Mouse (Mus musculus): ENCODE data around the gene Tcap. TPM values are rescaled to one million over a fixed set of nuclear protein-coding genes. Genes with fewer than 3 reads are reported as not detected.
"Not testable (repeated sequence)": the region's sequence is repeated elsewhere in the genome, so short reads cannot be mapped to it uniquely, and the experiment has no call there.

Gene Tcap
- total RNA-seq, 4 experiments from 2014 or later = 3,817 to 5,138 (median 4,616) TPM

GRCm38 (mm10) chr11:98380106-98380505 is 3.5 kb upstream of the Tcap start:
- no peak for DNase-seq (ENCODE audit: low spot score in 2 of 2)

GRCm38 (mm10) chr11:98381651-98382050 is 2.0 kb upstream of the Tcap start:
- DNase-seq (ENCODE audit: low spot score in 2 of 2) = no peak

DNA sequence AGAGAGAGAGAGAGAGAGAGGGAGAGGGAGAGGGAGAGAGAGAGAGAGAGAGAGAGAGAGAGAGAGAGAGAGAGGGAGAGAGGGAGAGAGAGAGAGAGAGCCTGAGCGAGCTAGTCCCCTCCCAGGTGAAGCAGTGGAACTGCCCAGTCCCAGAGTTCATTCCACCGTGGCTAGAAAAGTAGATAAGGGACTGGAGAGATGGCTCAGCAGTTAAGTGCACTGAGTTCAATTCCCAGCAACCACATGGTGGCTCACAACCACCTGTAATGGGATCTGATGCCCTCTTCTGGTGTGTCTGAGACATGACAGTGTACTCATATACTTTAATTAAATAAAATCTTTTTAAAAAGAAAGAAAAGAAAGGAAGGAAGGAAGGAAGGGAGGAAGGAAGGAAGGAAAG is 1.2 kb upstream of the Tcap start:
- DNase-seq (ENCODE audit: low spot score in 2 of 2) = not testable (repeated sequence)

DNA sequence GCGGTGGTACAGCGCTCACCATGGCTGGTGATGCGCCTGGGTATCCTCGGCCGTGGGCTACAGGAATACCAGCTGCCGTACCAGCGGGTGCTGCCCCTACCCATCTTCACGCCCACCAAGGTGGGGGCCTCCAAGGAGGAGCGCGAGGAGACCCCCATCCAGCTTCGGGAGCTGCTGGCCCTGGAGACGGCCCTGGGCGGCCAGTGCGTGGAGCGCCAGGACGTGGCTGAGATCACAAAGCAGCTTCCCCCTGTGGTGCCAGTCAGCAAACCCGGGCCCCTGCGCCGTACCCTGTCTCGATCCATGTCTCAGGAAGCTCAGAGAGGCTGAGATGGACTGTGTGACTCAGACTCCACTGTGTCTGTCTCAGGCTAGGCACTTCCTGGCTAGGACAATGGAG is 605 bp downstream of the Tcap start:
- DNase-seq (ENCODE audit: low spot score in 2 of 2) = no peak

GRCm38 (mm10) chr11:98384721-98385637 is 1.4 kb downstream of the Tcap start:
- peak; percentile 84 to 88 for DNase-seq (ENCODE audit: low spot score in 2 of 2)

- DNase-seq (ENCODE audit: low spot score in 2 of 2) = no peak
Observed at GRCm38 (mm10) chr11:98385638-98386585, 2.3 kb downstream of the Tcap start, which contains the start of gene Pnmt. TSS of gene Pnmt (plus strand) at chr11:98386450.

GRCm38 (mm10) chr11:98386596-98386995 is 3.0 kb downstream of the Tcap start:
- no peak for DNase-seq (ENCODE audit: low spot score in 2 of 2)

- DNase-seq (ENCODE audit: low spot score in 2 of 2) = peak in 1 of 2 experiments; percentile 43
Observed at GRCm38 (mm10) chr11:98387056-98387577, 3.5 kb downstream of the Tcap start.

DNA sequence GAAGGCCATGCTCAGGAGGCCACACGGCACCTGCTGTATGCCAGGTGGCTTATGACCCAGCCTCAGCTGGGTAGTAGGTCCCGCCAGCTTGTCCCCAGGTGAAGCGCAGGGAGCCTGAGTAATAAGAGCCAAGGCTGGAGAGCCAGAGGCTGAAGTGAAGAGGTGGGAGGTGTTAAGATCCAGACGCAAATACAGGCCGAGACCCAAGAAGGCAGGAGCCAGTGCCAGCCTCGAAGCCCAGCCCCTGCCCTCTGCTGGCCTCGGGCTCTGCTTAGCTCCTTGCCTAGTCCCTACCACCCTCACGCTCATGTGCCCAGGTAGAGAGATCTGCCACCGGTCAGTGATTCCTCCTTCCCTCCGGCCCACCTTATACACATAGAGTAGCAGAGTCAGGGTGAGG is 4.7 kb downstream of the Tcap start:
- DNase-seq (ENCODE audit: low spot score in 2 of 2) = no peak

DNA sequence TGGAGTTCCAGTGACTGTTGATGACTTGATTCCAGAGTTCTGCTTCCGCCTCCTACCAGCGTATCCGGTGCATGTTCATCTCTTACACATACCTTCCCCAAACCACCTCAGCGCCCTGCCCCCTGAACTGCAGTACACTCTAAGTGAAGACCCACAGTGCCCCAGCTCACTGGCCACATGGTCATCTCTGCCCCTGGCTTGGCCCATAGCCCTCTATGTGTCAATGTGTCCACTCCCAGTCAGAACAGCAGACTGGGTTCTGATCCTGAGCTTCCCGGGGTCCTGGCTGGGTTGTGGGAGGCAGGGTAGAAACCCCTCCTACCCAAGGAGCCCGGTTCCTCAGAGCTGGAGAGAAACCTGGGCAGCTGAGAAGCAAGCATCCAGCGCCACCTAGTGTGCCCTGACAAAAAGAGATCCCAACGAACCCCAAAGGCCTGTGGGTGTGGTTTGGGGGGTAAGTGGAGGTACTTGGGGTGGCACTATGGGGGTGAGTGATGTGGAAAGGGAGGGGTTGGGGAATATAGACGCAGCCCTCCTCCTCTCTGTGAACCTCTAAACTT is 5.7 kb downstream of the Tcap start:
- no peak for DNase-seq (ENCODE audit: low spot score in 2 of 2)

DNA sequence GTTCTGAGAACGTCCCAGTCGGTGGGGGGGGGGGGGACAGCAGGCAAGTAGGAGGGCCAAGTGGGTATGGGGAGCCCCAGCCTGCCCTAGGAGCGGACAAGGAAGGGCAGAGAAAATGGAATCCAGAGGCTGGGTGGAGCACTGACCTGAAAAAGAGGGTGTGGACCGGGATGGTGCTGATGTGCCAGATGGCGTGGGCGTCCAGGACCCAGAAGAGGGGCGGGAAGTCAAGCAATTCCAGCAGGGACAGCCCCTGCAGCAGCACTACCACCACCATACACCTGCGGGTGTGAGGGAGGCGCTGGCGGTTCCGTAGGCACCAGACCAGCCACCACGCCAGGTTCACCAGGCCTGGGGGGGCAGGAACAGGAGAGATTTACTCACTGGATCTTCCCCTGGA is 6.5 kb downstream of the Tcap start:
- no peak for DNase-seq (ENCODE audit: low spot score in 2 of 2)

DNA sequence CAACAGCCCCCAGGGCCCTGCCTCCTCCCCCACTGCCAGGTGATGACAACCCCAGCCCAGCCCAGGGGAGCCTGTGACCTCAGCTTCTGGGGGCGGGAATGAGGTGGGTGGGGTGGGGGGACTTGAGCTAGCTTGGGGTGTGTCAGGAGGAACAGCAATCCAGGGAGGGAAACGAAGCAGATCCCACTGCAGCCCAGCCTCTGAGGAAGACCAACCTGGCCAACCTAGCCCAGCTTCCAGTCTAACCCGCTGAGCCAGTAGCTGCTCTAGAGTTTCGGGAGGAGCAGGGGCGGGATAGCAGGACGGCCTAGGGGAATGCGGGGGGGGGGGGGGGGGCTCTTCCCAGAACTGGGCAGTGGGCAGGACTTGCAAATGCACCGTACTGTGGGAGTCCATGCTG is 8.4 kb downstream of the Tcap start:
- DNase-seq (ENCODE audit: low spot score in 2 of 2) = no peak

GRCm38 (mm10) chr11:98392645-98393044 is 9.0 kb downstream of the Tcap start:
- DNase-seq (ENCODE audit: low spot score in 2 of 2) = no peak

DNA sequence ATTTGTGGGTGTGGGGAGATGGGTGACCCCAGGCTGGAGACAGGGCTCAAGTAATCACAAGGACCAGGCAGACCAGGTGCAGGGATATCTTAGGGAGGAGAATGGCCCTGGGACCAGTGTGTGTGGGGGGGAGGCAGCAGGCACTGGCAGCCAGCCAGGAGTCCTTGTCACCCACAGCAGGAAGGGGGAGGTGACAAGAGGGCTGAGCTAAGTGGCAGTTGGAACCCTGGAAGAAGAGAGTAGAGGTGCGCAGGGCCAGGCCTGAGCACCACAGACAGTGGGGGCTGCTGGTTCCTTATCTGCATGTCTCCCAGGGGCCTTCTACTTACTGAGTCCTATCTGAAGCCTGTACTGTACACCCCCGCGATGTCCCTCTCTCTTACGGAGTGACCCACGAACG is 9.7 kb downstream of the Tcap start:
- no peak for DNase-seq (ENCODE audit: low spot score in 2 of 2)

- peak in 1 of 2 experiments; percentile 53 for DNase-seq (ENCODE audit: low spot score in 2 of 2)
Observed at GRCm38 (mm10) chr11:98394301-98394700, 10.7 kb downstream of the Tcap start.

DNA sequence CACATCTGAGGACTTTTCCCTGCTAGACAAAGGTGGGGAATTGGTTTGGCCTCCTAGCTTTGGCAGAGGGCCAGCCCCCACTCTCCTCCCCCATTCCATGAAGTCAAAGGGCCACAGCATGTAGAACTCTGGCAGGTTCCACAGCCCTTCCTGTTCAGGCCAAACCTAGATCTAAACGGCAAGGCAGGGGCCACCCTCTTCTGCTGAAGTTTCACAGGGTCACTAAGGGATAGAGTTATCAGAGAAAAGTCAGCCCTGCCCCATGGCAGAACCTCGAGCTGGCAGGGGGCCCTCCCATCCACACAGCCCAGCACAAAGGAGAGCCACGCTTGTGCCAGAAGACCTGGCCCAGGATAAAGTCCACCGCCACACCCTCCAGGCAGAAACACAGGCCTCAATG is 11.4 kb downstream of the Tcap start:
- DNase-seq (ENCODE audit: low spot score in 2 of 2) = no peak

- DNase-seq (ENCODE audit: low spot score in 2 of 2) = no peak
Observed at GRCm38 (mm10) chr11:98397946-98398345, 14.3 kb downstream of the Tcap start.

GRCm38 (mm10) chr11:98400161-98400726 is 16.6 kb downstream of the Tcap start, which contains the start of gene Pgap3:
TSS of gene Pgap3 (minus strand) at chr11:98400490.
- DNase-seq (ENCODE audit: low spot score in 2 of 2) = peak; percentile 79 to 86

GRCm38 (mm10) chr11:98400816-98401215 is 17.2 kb downstream of the Tcap start:
- DNase-seq (ENCODE audit: low spot score in 2 of 2) = no peak

DNA sequence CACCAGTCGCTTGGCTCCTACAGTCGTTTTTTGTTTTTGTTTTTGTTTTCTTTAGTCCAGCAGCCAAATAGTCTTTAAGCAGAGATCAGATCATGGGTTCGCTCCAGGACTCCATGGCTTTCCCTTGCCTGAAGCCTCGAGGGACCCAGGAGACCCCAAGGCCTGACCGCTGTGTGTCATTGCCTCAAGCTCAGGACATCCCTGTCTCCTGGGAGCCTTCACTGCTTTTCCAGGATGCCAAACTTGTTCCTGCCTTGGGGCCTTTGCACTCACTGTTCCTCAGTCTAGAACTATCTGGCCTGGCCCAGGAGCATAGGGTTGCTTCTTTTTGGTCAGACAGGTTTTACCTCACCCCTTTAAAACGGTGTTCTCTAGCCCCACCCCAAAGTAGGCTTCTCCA is 23.0 kb downstream of the Tcap start:
- no peak for DNase-seq (ENCODE audit: low spot score in 2 of 2)

- DNase-seq (ENCODE audit: low spot score in 2 of 2) = no peak
Observed at GRCm38 (mm10) chr11:98408872-98409271, 25.3 kb downstream of the Tcap start.
